Mouse (Mus musculus): Measurements from ENCODE around the gene Slc35c2. TPM values are rescaled to one million over a fixed set of nuclear protein-coding genes. Genes with fewer than 3 reads are reported as not detected.

Slc35c2 gene
- total RNA-seq, 1 experiment = 36.4 TPM

GRCm38 (mm10) chr2:165323928-165324327 is 36.3 kb upstream of the Slc35c2 start:
- no peak for TF ChIP-seq MAFK (IDR thresholded peaks at IDR 0.05; ENCODE audit: insufficient read depth, low read depth, low read length)
- TF ChIP-seq ZNF384 (IDR thresholded peaks at IDR 0.05; ENCODE audit: low read depth, low read length) = no peak
- no peak for TF ChIP-seq ZC3H11A (IDR thresholded peaks at IDR 0.05; ENCODE audit: borderline replicate concordance, low read depth, low read length)
- no peak for TF ChIP-seq HCFC1 (IDR thresholded peaks at IDR 0.05; ENCODE audit: borderline replicate concordance, insufficient read depth, low read length)
- no peak for TF ChIP-seq CHD2 (IDR thresholded peaks at IDR 0.05; ENCODE audit: low read depth, low read length)
- in situ Hi-C loops (cut with MboI; ENCODE audit: low sequenced_read_pairs in 2 of 2, unreplicated experiment in 2 of 2) = no loop called here
- H3K4me3 ChIP-seq (ENCODE audit: insufficient read depth in 1 of 2, low read depth in 1 of 2, low read length in 2 of 2, poor library complexity in 1 of 2, severe bottlenecking in 1 of 2) = no peak overlapping the region
- no peak for DNase-seq (ENCODE audit: low read depth, low spot score)
- no peaks in the 10 kb centered on the region for H3K9me3 ChIP-seq (ENCODE audit: control insufficient read depth, insufficient read depth, low read depth, low read length)
- H3K9ac ChIP-seq (ENCODE audit: insufficient read depth, low read depth, low read length, poor library complexity, severe bottlenecking) = no peak overlapping the region
- H3K4me1 ChIP-seq (ENCODE audit: control insufficient read depth in 2 of 2, insufficient read depth in 2 of 2, low read length in 2 of 2, poor library complexity in 1 of 2) = peaks cover 0 to 13% of the 10 kb centered on the region in 2 experiments; a peak in 3 of 4 replicates
- H3K27ac ChIP-seq (ENCODE audit: insufficient read depth, low read depth, low read length, poor library complexity, severe bottlenecking) = no peak overlapping the region
- no peaks in the 10 kb centered on the region for H3K36me3 ChIP-seq (ENCODE audit: control insufficient read depth, insufficient read depth, low read length, poor library complexity, severe bottlenecking)

- no peak overlapping the region for H3K4me3 ChIP-seq (ENCODE audit: insufficient read depth in 1 of 2, low read depth in 1 of 2, low read length in 2 of 2, poor library complexity in 1 of 2, severe bottlenecking in 1 of 2)
Measured at GRCm38 (mm10) chr2:165323484-165323883, 35.8 kb upstream of the Slc35c2 start.

DNA sequence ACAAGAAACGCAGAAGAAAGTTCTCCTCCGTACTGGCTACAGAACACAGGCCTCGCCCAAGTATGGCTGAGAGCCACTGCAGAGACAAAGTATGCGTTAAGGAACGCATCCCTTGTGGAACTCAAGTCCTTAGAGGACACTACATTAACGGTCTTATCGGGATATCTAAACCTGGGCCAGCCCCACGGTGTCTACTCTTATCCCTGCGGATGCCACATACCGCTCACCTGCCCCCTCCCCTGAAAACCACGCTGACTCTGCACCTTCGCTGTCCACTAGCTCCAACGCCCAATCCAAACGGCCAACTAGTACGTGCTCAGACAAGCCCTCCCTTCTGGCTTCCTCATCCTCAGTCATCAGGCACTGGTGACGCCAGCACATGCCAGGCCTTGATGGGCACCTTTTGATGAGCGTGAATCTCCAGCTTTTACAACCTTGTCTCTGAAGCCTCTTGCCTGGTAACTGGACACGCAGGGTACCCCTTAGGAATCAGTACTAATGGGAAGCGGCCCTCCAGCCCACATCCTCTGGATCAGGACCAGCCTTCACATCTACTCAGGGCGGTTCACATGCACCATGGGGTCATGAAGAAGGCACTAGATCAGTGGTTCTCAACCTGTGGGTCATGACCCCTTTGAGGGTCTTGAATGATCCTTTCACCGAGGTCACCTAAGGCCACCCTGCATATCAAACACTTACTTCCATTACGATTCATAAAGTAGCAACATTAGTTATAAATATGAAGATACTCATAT is 34.5 kb upstream of the Slc35c2 start:
- Histone ChIP-seq H3K36me3 (ENCODE audit: control insufficient read depth, insufficient read depth, low read length, poor library complexity, severe bottlenecking) (peaks cover 2% of the 10 kb centered on the region; the same call in 1 of the 2 replicates), H3K9ac (ENCODE audit: insufficient read depth, low read depth, low read length, poor library complexity, severe bottlenecking) (no peak overlapping the region), H3K9me3 (ENCODE audit: control insufficient read depth, insufficient read depth, low read depth, low read length) (no peaks in the 10 kb centered on the region), H3K27ac (ENCODE audit: insufficient read depth, low read depth, low read length, poor library complexity, severe bottlenecking) (no peak overlapping the region), H3K4me1 (ENCODE audit: control insufficient read depth in 2 of 2, insufficient read depth in 2 of 2, low read length in 2 of 2, poor library complexity in 1 of 2) (peaks cover 0 to 18% of the 10 kb centered on the region in 2 experiments; a peak in 3 of 4 replicates), H3K4me3 (ENCODE audit: insufficient read depth in 1 of 2, low read depth in 1 of 2, low read length in 2 of 2, poor library complexity in 1 of 2, severe bottlenecking in 1 of 2) (no peak overlapping the region)
- TF ChIP-seq HCFC1 (IDR thresholded peaks at IDR 0.05; ENCODE audit: borderline replicate concordance, insufficient read depth, low read length) (no peak), MAFK (IDR thresholded peaks at IDR 0.05; ENCODE audit: insufficient read depth, low read depth, low read length) (no peak), CHD2 (IDR thresholded peaks at IDR 0.05; ENCODE audit: low read depth, low read length) (no peak)
- in situ Hi-C loops (cut with MboI; ENCODE audit: low sequenced_read_pairs in 2 of 2, unreplicated experiment in 2 of 2) = no loop called here
- DNase-seq (ENCODE audit: low read depth, low spot score) = no peak

More at GRCm38 (mm10) chr2:165323484-165323883, 35.8 kb upstream of the Slc35c2 start:
- Histone ChIP-seq H3K36me3 (ENCODE audit: control insufficient read depth, insufficient read depth, low read length, poor library complexity, severe bottlenecking) (no peaks in the 10 kb centered on the region), H3K9ac (ENCODE audit: insufficient read depth, low read depth, low read length, poor library complexity, severe bottlenecking) (no peak overlapping the region), H3K9me3 (ENCODE audit: control insufficient read depth, insufficient read depth, low read depth, low read length) (no peaks in the 10 kb centered on the region), H3K27ac (ENCODE audit: insufficient read depth, low read depth, low read length, poor library complexity, severe bottlenecking) (no peak overlapping the region), H3K4me1 (ENCODE audit: control insufficient read depth in 2 of 2, insufficient read depth in 2 of 2, low read length in 2 of 2, poor library complexity in 1 of 2) (peaks cover 0 to 13% of the 10 kb centered on the region in 2 experiments; a peak in 3 of 4 replicates)
- in situ Hi-C loops (cut with MboI; ENCODE audit: low sequenced_read_pairs in 2 of 2, unreplicated experiment in 2 of 2) = no loop called here
- DNase-seq (ENCODE audit: low read depth, low spot score) = no peak
- TF ChIP-seq MAFK (IDR thresholded peaks at IDR 0.05; ENCODE audit: insufficient read depth, low read depth, low read length) (no peak), HCFC1 (IDR thresholded peaks at IDR 0.05; ENCODE audit: borderline replicate concordance, insufficient read depth, low read length) (no peak), CHD2 (IDR thresholded peaks at IDR 0.05; ENCODE audit: low read depth, low read length) (no peak), ZNF384 (IDR thresholded peaks at IDR 0.05; ENCODE audit: low read depth, low read length) (no peak)

DNA sequence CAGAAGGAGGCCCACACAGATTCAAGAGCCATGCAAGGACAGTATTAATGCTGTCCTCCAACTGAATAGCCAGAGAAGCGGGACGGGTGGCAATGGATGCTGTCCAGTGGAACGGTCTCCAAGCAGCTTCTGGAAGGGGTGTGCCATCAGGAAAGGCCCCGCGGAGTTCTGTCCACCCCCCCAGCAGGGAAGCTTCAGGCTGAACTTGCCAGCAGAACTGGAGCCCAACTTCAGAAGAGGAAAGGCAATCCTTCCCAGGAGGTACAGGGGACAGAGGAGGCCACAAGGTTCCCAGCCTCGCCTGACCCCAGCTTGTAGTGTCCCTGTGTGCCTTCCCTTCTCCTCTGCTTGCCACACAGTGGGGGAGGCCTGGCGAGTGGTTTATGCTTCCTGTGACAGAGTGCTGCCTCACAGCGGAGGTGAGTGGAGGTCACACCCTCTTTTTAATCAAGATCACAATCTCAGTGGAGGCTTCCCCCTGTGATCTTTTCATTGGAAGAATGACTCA is 33.8 kb upstream of the Slc35c2 start:
- Histone ChIP-seq H3K4me1 (ENCODE audit: control insufficient read depth in 2 of 2, insufficient read depth in 2 of 2, low read length in 2 of 2, poor library complexity in 1 of 2) (peaks cover 0 to 23% of the 10 kb centered on the region in 2 experiments; a peak in 2 of 4 replicates), H3K9me3 (ENCODE audit: control insufficient read depth, insufficient read depth, low read depth, low read length) (no peaks in the 10 kb centered on the region), H3K36me3 (ENCODE audit: control insufficient read depth, insufficient read depth, low read length, poor library complexity, severe bottlenecking) (peaks cover 2% of the 10 kb centered on the region; the same call in 1 of the 2 replicates), H3K9ac (ENCODE audit: insufficient read depth, low read depth, low read length, poor library complexity, severe bottlenecking) (no peak overlapping the region), H3K27ac (ENCODE audit: insufficient read depth, low read depth, low read length, poor library complexity, severe bottlenecking) (no peak overlapping the region), H3K4me3 (ENCODE audit: insufficient read depth in 1 of 2, low read depth in 1 of 2, low read length in 2 of 2, poor library complexity in 1 of 2, severe bottlenecking in 1 of 2) (no peak overlapping the region)
- TF ChIP-seq ZC3H11A (IDR thresholded peaks at IDR 0.05; ENCODE audit: borderline replicate concordance, low read depth, low read length) (no peak), CHD2 (IDR thresholded peaks at IDR 0.05; ENCODE audit: low read depth, low read length) (no peak), ZNF384 (IDR thresholded peaks at IDR 0.05; ENCODE audit: low read depth, low read length) (no peak), MAFK (IDR thresholded peaks at IDR 0.05; ENCODE audit: insufficient read depth, low read depth, low read length) (no peak), HCFC1 (IDR thresholded peaks at IDR 0.05; ENCODE audit: borderline replicate concordance, insufficient read depth, low read length) (no peak)
- in situ Hi-C loops (cut with MboI; ENCODE audit: low sequenced_read_pairs in 2 of 2, unreplicated experiment in 2 of 2) = no loop called here
- no peak for DNase-seq (ENCODE audit: low read depth, low spot score)
